Mouse (Mus musculus) limb, embryonic 11.5 days (tissue): ENCODE data around the gene Ppat. TPM values are rescaled to one million over a fixed set of nuclear protein-coding genes. Genes with fewer than 3 reads are reported as not detected.

Experiments
- ATAC-seq: fragments of 200-750 bp; cut with Nextera tagmentation; 2 replicates; pipeline ENCODE4 v1.8.0; 2017; ENCODE audit warnings: low read depth; ENCODE audit not compliant: insufficient number of reproducible peaks, low FRiP score, low TSS enrichment
- DNase-seq: peaks from one replicate; pipeline ENCODE4 v3.0.0-alpha.2; 2015; ENCODE audit warnings: low spot score
- H3K27ac ChIP-seq: fragments of 300-500 bp; sonication (generic); replicated peaks from 2 replicates; pipeline ENCODE4 v1.5.1; 2014; ENCODE audit warnings: low read depth, mild to moderate bottlenecking, low read length
- H3K27me3 ChIP-seq: fragments of 300-500 bp; sonication (generic); 2 replicates; pipeline ENCODE4 v1.6.1; 2014; ENCODE audit warnings: mild to moderate bottlenecking, low read length, mixed read lengths; ENCODE audit not compliant: control insufficient read depth, insufficient read depth
- H3K36me3 ChIP-seq: fragments of 300-500 bp; sonication (generic); 2 replicates; pipeline ENCODE4 v1.6.1; 2014; ENCODE audit warnings: mild to moderate bottlenecking, low read length, moderate library complexity, mixed read lengths; ENCODE audit not compliant: control insufficient read depth, insufficient read depth
- H3K4me1 ChIP-seq: fragments of 300-500 bp; sonication (generic); 2 replicates; pipeline ENCODE4 v1.6.1; 2014; ENCODE audit warnings: low read length, mixed read lengths; ENCODE audit not compliant: control insufficient read depth, insufficient read depth
- H3K4me2 ChIP-seq: fragments of 300-500 bp; sonication (generic); 2 replicates; pipeline ENCODE4 v1.6.1; 2014; ENCODE audit warnings: low read depth, mild to moderate bottlenecking, moderate library complexity; ENCODE audit not compliant: severe bottlenecking
- H3K4me3 ChIP-seq: fragments of 300-500 bp; sonication (generic); 2 replicates; pipeline ENCODE4 v1.5.1; 2014; ENCODE audit warnings: low read depth, low read length
- H3K9ac ChIP-seq: fragments of 300-500 bp; sonication (generic); 2 replicates; pipeline ENCODE4 v1.6.1; 2014; ENCODE audit warnings: mild to moderate bottlenecking, low read length
- H3K9me3 ChIP-seq: fragments of 300-500 bp; sonication (generic); 2 replicates; pipeline ENCODE4 v1.6.1; 2016; ENCODE audit warnings: low read length; ENCODE audit not compliant: control insufficient read depth
- WGBS: fragments of 180-500 bp; shearing (Covaris S2); extraction: QIAGEN DNeasy Blood & Tissue Kit; methylation state at CpG from one replicate; pipeline ENCODE4 v1.1.7; 2014; 5-methylcytosine and 5-hydroxymethylcytosine counted together
- polyA plus RNA-seq: library from polyadenylated mRNA; unstranded; fragments of >200 nt; fragmentation: Nextera tagmentation; extraction: Ambion mirVana; gene quantifications from 2 replicates; pipeline ENCODE4 v1.2.1, GENCODE M21; 2014

Ppat gene
- polyA plus RNA-seq, 1 experiment from 2014 or later = 42.5 TPM

- no peak overlapping the region for H3K4me2 ChIP-seq
- ATAC-seq (no peak), DNase-seq (no peak)
- H3K4me3 ChIP-seq = no peak overlapping the region
- no peaks in the 10 kb centered on the region for H3K9me3 ChIP-seq
- no peaks in the 10 kb centered on the region for H3K27me3 ChIP-seq
- no peak overlapping the region for H3K9ac ChIP-seq
- 97% methylated on average over 2 of the region's 2 CpGs for WGBS
- H3K36me3 ChIP-seq = peaks cover 6% of the 10 kb centered on the region; the same call in 1 of the 2 replicates
- no peak overlapping the region for H3K27ac ChIP-seq
- H3K4me1 ChIP-seq = no peaks in the 10 kb centered on the region
These were observed 64.4 kb downstream of the Ppat start for GRCm38 (mm10) chr5:76887011-76887410.

GRCm38 (mm10) chr5:76884107-76884506, 67.3 kb downstream of the Ppat start:
- no peak overlapping the region for H3K9ac ChIP-seq
- H3K27ac ChIP-seq = no peak overlapping the region
- DNase-seq (no peak), ATAC-seq (no peak)
- no peaks in the 10 kb centered on the region for H3K4me1 ChIP-seq
- H3K27me3 ChIP-seq = no peaks in the 10 kb centered on the region
- H3K4me3 ChIP-seq = no peak overlapping the region
- no peaks in the 10 kb centered on the region for H3K9me3 ChIP-seq
- peaks cover 2% of the 10 kb centered on the region; the same call in 1 of the 2 replicates for H3K36me3 ChIP-seq
- H3K4me2 ChIP-seq = no peak overlapping the region
- WGBS = 96% methylated on average over 1 of the region's 1 CpGs

GRCm38 (mm10) chr5:76876106-76876758, 75.1 kb downstream of the Ppat start:
- no peaks in the 10 kb centered on the region for H3K4me1 ChIP-seq
- no peak overlapping the region for H3K4me3 ChIP-seq
- H3K36me3 ChIP-seq = no peaks in the 10 kb centered on the region
- no peaks in the 10 kb centered on the region for H3K9me3 ChIP-seq
- no peak for ATAC-seq
- no peak overlapping the region for H3K9ac ChIP-seq
- WGBS = 87% methylated on average over 25 of the region's 25 CpGs
- DNase-seq = no peak
- H3K27ac ChIP-seq = no peak overlapping the region
- no peak overlapping the region for H3K4me2 ChIP-seq
- no peaks in the 10 kb centered on the region for H3K27me3 ChIP-seq

- 61% methylated on average over 6 of the region's 6 CpGs for WGBS
- peak overlapping the region; percentile 35; the same call in 1 of the 2 replicates for H3K4me2 ChIP-seq
These were observed 81.8 kb downstream of the Ppat start for GRCm38 (mm10) chr5:76869553-76869952.

GRCm38 (mm10) chr5:76868693-76869286, 82.6 kb downstream of the Ppat start:
- ATAC-seq (peak; percentile 81), DNase-seq (peak; percentile 58)
- H3K4me3 ChIP-seq = 0 out of 2 replicates have a peak overlapping the region, but pooled peaks have one; percentile 8
- 0 out of 2 replicates have a peak, but pooled peaks cover 2% of the 10 kb centered on the region for H3K4me1 ChIP-seq
- peak overlapping the region; percentile 35 for H3K4me2 ChIP-seq
- H3K36me3 ChIP-seq = no peaks in the 10 kb centered on the region; the same call in 1 of the 2 replicates
- H3K27ac ChIP-seq = no peak overlapping the region
- WGBS = 30% methylated on average over 16 of the region's 16 CpGs
- H3K27me3 ChIP-seq = no peaks in the 10 kb centered on the region
- H3K9me3 ChIP-seq = no peaks in the 10 kb centered on the region
- H3K9ac ChIP-seq = no peak overlapping the region

More at GRCm38 (mm10) chr5:76869553-76869952, 81.8 kb downstream of the Ppat start:
- no peak for ATAC-seq
- no peak overlapping the region for H3K27ac ChIP-seq
- 0 out of 2 replicates have a peak overlapping the region, but pooled peaks have one; percentile 8 for H3K4me3 ChIP-seq
- 0 out of 2 replicates have a peak, but pooled peaks cover 2% of the 10 kb centered on the region for H3K4me1 ChIP-seq
- DNase-seq = no peak
- H3K9me3 ChIP-seq = no peaks in the 10 kb centered on the region
- no peak overlapping the region for H3K9ac ChIP-seq
- no peaks in the 10 kb centered on the region; the same call in 1 of the 2 replicates for H3K36me3 ChIP-seq
- no peaks in the 10 kb centered on the region for H3K27me3 ChIP-seq

GRCm38 (mm10) chr5:76866819-76867218, 84.6 kb downstream of the Ppat start:
- ATAC-seq (peak; percentile 14; the same call in 1 of the 2 replicates), DNase-seq (no peak)
- H3K4me2 ChIP-seq = no peak overlapping the region
- no peak overlapping the region for H3K4me3 ChIP-seq
- no peaks in the 10 kb centered on the region; the same call in 1 of the 2 replicates for H3K36me3 ChIP-seq
- 68% methylated on average over 8 of the region's 8 CpGs for WGBS
- H3K9ac ChIP-seq = no peak overlapping the region
- no peaks in the 10 kb centered on the region for H3K27me3 ChIP-seq
- no peaks in the 10 kb centered on the region for H3K9me3 ChIP-seq
- no peak overlapping the region for H3K27ac ChIP-seq
- H3K4me1 ChIP-seq = 0 out of 2 replicates have a peak, but pooled peaks cover 2% of the 10 kb centered on the region

Other genes starting within 250 kb of the Ppat start
- gene Aasdh, start 46.1 kb downstream of the Ppat start, polyA plus RNA-seq = 16.2 and 23.9 TPM in 2 replicates
- 484 and 488 TPM in 2 replicates for gene Paics, start 271 bp downstream of the Ppat start, polyA plus RNA-seq
- 88.3 and 88.6 TPM in 2 replicates for gene Srp72, start 23.1 kb upstream of the Ppat start, polyA plus RNA-seq
- gene Arl9, start 52.5 kb upstream of the Ppat start, polyA plus RNA-seq = 0.40 TPM in 1 of 2 replicates, not detected in the other
- gene Thegl, start 64.4 kb upstream of the Ppat start, polyA plus RNA-seq = not detected in 2 replicates
- gene Hopx, start 163.5 kb upstream of the Ppat start, polyA plus RNA-seq = 0.13 and 0.34 TPM in 2 replicates